Mouse (Mus musculus) megakaryocyte-erythroid progenitor cell, adult 5-6 weeks (primary cell): ENCODE measurements around the gene Rev3l. TPM values are rescaled to one million over a fixed set of nuclear protein-coding genes. Genes with fewer than 3 reads are reported as not detected.
"Not testable (repeated sequence)": the region's sequence is repeated elsewhere in the genome, so short reads cannot be mapped to it uniquely, and the experiment has no call there.

Source experiments
- ATAC-seq: replicated peaks from 2 replicates; pipeline ENCODE4 v1.8.0; 2016; ENCODE audit warnings: mild to moderate bottlenecking, inconsistent platforms; ENCODE audit not compliant: severe bottlenecking, poor library complexity, low FRiP score, low TSS enrichment
- total RNA-seq, 2 experiments: library from RNA; stranded (forward) in 1 of 2; stranded (reverse) in 1 of 2; fragments of 200-1000, 215-1000 nt in 1 of 2; fragments of >200 nt in 1 of 2; fragmentation: Nextera tagmentation in 1 of 2; gene quantifications; 2 replicates each; pipeline ENCODE4 v1.2.3; 2014 to 2017

The Rev3l gene
- total RNA-seq, 2 experiments from 2014 or later = 21.9 to 34.7 TPM

DNA sequence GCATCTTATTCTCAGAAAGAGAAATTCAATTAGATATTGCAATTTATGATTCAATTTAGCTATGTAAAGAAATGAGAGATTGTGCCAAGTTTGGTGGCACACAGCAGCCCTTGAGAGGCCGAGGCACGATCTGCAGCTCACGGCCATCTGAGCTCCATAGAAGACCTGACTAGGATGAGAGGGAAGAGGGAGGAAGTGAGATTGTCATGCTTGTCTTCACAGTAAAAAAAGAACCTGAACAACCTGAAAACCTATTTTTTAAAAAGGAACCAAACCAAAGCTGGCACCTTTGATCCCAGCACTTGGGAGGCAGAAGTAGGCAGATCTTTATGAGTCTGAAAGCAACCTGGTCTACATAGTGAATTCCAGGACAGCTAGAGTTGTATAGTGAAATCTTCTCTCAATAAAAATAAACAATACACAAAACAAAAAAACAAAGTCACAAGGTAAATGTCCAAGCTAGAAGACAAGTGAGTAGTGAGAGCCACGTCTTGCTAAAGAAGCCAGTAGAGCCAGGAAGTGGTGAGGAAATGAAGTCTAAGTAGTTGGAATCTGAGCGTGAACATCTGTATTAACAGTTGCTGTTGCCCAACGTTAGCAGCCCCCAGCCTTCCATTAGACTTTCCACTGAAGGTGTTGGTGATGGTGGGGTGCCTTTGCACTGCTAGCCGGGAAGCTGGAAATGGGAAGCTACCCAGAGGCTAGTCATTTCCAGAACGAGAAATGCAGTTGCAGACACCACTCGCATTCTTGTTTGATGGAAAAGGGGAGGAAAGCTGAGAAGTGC is 42.2 kb downstream of the Rev3l start:
- no peak for ATAC-seq

DNA sequence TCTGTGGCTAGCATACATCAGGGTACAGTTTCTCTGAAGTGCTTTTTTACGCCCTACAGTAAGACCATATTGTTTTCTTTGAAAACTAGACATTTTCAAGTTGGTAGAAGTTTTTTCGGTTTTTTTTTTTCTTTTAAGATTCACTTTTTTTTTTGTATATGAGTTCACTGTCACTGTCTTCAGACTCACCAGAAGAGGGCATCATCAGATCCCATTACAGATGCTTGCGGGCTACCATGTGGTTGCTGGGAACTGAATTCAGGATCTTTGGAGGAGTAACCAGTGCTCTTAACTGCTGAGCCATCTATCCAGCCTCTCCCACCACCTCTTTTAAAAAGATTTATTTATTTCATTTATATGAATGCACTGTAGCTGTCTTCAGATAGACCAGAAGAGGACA is 45.0 kb downstream of the Rev3l start:
- ATAC-seq = no peak

DNA sequence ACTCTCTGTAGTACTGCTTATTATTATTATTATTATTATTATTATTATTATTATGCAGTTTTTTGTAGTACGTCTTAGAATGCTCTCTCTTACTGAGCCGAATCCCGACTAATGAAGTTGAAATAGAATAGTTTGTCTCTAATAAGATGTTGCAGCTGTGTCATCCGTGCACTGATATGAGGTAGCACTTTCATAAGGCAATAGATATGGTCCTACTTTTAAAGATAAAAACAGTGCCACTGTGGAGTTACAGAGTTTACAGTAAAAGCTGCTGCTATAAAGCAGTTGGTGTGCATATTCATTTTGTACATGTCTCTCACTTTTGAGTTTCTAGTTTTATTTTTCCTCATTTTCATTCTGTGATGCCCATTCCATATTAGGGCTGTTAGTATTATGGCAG is 46.4 kb downstream of the Rev3l start:
- no peak for ATAC-seq

DNA sequence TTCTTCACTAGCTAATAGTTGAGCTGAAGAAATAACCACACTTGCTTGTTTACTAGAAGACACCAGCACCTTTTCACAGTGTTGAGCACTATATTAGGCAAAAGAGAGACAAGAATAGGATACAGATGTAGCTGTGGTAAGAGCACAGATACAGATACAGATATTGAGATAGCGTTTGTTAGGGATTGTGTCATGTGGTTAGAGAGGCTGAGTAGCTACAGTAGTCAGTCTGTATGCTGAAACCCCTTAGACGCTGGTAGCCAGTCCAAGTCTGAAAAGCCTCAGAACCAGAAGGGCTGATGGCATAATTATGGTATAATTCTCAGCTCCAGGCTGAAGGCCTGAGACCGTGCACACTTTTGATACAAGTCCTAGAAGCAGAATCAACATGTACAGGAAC is 53.3 kb downstream of the Rev3l start:
- no peak for ATAC-seq

DNA sequence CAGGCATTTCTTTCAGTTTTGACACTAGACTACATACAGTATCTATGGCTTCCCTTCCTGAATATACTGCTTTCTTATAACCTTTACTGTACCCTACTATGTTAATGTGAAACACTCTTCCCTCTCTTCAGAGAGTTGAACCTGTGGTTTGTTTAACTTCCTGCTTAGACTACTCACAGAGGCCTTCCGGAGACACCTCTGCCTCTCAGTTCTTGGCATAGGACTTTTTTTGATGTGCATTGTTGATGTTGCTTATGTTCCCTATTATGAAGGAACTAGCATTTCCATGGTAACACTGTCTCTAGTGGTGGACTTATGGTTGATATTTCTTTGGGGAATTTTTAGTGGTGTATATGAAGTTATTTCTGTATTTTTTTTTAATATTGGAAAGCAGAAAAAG is 61.4 kb downstream of the Rev3l start:
- ATAC-seq = no peak

DNA sequence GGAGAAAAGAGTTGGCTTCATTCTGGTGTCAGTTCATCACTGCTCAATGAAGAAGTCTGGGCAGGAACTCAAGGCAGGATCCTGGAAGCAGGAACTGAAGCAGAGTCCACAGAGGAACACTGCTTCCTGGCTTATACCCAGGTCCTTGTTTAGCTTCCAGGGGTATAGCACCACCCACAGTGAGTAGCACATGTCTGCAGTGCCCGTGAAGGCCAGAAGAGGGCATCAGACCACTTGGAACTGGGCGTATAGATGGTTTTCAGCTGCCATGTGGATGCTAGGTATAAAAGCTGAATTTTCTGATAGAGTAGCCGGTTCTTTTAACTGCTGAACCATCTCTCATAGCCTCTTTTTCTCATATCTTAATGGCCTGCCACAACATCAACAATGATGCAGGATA is 79.6 kb downstream of the Rev3l start:
- peak; percentile 96 for ATAC-seq

DNA sequence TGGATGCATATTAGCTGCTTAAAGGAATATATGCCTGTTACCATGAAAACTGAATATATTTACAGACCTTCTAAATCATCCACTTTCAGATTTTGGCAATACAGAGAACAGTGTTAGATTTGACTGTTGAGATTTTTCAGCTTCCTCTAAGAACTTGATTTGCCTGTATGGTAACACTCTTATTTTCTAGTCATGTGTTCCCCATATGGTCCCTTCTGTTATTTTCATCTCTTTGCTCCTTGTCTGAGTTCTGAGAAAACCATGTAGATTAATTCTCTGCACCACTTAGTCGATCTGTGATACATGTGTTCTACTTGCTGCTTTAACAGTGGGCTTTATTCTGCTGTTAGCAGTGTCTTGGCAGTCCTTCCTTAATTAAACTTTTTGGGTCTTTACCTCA is 110.7 kb downstream of the Rev3l start:
- ATAC-seq = no peak

DNA sequence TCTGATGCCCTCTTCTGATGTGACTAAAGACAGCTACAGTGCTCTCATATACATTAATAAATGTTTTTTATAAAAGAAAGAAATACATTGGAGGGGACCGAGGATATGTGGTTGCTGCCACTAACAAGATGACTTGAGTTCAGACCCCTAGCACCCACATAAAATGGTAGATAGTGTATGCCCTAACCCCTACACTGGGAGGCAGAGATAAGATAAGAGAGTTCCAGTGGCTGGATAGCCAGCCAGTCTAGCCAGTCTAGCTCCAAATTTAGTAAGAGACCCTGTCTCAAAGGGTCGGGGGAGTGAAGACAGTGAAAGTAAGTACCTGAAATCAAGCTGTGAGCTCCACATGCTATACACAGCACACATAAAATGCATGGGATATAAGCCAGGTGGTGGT is 133.6 kb downstream of the Rev3l start:
- ATAC-seq = no peak

DNA sequence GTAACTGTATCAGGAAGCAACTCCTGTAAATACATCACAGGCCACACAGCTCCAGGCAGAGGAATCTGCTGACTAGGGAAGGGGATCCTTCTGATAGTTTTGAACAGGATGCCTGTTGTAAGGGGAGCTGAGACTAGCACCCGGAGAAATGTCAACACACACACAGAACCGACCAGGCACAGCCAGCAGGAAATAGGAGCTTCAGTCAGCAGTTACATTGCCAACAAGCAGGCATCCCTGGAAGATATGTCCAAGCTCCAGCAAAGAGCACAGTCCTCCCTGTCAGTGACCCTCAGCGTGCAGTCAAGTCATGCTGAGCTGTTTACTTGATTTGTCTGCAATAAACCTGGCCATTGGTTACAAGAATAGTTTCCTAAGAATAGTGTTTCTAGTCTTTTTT is 156.7 kb downstream of the Rev3l start:
- no peak for ATAC-seq

DNA sequence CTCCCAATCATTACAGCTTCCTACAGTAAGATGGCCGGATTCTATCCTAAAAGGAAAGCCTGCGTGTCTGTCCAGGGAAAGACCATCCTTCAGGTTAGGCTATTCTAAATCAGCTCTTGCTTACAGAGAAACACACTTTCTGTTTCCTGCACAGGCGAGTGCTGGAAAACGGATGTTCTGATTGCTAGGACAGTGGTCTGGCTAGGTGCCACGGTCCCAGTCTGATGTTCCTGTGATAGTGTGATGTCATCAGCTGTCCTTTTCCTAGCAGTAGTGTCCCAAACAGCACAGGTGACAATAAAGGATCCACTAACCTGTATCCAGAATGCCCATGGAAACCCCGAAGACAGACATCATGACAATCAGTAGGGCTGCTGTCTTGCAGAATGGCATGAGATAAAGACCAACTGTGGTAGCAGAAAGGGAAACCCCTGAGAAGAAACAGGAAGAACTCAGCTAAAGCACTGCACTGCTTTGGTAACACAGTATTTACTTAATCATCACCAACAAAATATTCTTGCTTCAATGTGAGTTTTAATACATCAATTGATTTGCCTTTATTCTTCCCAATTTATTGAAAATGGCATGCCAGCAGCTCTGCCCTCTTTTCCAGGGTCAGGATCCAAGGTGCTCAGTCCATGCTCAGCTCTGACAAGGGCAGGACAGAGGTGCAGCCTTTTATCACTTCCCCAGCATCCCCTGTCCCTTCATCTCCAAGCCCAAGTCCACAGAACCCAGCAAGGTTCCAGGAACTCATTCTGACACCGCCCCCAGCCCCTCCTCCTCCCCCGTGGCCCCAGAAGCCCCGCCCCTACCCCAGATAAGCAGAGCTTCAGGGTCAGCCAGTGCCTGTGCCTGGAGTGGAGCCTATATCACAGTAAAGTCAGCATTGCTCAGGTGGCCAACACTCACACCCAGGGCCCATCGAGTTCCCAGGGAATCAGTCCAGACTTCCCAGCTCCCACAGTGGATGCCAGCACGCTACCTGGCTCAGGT is 162.1 kb downstream of the Rev3l start:
- ATAC-seq = peak; percentile 53; the same call in 1 of the 2 replicates

DNA sequence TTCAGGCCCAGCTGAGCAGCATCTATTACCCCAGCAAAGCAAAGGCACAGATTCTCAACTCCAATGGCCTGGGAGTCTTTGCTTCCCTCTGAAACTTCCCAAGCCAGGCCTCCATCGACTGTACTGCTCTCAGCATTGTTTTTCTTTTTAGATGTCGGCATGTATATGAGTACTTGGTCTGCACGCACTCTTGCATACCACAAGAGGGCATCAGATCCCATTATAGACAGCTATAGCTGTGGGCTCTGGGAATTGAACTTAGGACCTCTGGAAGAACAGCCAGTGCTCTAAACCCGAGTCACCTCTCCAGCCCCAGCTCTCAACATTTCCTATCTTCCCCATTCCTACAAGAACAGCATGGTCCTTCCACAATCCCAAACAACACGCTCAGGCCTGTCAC is 164.6 kb downstream of the Rev3l start:
- no peak for ATAC-seq

DNA sequence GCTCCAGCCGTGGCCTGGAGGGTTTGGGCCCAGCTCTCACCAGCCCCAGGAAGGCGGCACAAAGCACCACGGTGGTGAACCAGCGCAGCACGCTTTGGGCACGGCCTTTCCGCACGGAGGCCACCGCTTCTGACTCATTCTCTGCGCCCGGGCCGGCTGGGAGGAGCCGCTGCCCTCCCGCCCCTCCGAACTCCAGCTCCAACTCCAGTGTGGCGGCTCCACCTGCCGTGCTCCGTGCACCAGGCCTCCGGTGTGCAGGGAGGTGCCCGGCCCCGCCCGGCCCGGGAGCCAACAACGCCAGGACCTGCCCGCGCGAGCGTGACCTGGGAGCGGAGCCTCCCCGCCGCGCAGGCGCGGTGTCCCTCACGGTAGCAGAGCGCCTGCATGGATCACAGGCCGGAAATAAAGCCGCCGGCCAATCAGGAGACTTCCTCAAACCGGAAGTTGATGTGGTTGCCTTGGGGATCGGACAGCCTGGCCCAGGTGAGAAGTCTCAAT is 167.0 kb downstream of the Rev3l start, which contains the start of gene Mfsd4b4:
Mfsd4b4 (minus strand) TSS at position 365 of the 498 bp plus-strand sequence.
- peak; percentile 95 for ATAC-seq

DNA sequence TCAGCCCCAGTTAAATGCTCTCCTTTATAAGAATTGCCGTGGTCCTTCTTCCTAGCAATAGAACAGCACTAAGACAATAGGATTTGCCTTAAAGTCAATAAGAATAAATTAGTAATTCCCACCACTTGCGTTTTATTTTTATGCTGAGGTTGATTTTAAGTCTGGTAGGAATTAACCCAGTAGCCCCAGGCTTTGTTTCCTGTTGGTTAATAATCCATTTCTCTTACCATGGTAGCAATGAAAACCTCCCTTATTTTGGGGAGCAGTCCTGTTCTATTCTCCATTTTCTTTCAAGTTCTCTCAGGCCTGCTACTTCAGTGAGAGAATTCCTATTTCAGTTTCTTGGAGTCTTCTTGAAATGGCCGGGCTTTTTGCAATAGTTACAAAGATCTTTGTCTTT is 172.3 kb downstream of the Rev3l start:
- no peak for ATAC-seq

DNA sequence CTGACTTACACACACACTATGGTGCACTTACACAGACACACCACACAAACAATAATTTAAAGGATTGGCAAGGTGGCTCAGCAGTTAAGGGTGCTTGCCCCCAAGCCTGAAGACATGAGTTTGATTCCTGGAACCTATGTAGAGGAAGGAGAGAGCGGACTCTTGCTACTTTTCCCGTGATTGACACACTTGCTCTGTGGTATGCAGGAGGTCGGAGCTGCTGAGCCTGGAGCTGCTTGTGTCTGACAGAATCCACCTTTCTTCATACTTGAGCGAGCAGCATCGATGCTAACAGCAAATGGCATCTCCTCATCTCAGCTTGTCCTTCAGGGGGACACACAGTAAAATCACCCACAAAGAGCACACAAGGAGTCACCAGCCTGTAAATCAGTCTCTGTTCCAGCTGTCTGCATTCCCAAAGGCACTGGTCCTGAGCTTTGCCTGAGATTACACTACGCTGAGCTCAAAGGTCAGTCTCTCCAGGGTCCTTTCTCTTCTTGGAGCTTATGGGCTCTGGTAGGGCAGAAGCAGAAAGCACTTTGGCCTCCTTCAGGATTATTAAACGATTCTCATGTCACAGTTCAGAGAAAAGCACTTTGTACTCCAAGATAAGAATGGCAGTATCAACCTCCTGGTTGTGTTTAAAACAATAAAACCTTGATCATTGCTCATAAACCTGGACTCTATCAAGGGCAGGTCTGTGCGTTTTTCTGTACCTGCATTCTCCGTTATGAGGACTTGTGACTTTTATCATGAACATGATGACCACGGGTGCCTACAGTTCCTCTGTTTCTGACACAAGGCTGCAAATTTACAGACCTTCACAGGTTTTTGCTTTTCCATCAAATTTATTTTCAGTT is 175.1 kb downstream of the Rev3l start:
- no peak for ATAC-seq

DNA sequence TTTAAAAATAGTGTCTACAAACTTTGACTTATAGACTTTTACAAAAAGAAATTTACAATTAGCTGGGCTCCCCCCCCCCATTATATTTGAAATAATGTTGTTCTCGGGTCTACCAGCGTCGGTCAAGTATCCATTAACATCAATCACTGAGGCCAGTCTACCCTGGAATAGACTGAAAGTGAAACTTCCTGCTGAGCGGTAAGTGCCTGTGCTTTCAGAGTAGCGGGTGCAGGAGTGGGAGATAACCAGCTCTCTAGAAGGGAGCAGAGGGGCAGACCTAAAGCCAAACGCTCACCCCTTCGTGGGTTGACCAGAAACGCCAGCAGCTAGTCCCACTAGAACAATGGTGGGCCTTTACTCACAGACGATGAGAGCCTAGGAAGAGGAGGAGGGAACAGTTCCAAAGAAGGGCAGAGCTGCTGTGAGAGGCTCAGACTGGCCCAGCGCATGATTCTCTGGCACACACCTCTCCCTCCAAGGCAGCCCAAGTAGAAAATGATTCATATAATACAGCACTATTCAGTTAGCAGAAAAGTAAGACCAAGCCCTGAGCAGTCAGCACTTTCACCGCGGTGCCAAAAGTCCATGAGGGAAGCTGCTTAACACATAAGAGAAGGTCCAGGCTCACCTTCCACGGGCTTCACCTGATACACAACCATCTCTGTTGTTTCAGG is 177.0 kb downstream of the Rev3l start:
- ATAC-seq = 0 out of 2 replicates have a peak, but pooled peaks have one; percentile 52

DNA sequence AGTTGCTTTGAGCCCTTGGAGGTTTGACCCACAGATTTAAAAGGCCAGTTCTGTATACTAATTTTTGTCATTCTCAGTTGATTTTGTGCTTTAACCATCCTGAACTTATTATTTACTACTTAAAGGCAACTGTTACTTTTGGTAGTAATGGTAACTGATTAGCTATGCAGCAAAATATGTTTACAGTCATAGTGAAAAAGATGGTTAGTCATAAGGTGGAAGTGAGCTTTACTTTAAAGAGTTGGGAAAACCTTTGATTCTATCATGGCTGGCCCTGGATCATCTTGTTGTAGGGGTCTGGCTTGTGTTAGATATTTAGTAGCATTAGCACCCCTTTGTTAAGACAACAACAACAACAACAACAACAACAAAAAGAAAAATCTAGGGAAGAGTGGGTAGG is 180.7 kb downstream of the Rev3l start:
- ATAC-seq = no peak

DNA sequence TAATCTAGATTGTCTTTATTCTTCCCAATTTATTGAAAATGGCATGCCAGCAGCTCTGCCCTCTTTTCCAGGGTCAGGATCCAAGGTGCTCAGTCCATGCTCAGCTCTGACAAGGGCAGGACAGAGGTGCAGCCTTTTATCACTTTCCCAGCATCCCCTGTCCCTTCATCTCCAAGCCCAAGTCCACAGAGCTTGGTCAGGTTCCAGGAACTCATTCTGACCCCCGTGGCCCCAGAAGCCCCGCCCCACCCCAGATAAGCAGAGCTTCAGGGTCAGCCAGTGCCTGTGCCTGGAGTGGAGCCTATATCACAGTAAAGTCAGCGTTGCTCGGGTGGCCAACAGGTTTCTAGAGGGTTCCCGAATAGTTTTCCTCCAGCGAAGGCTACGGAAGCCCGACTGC is 192.6 kb downstream of the Rev3l start:
- not testable (repeated sequence) for ATAC-seq
